Mouse (Mus musculus) duodenum, adult 2 months (tissue): Measurements from ENCODE around the gene Plcxd2. TPM values are rescaled to one million over a fixed set of nuclear protein-coding genes. Genes with fewer than 3 reads are reported as not detected.

Source experiments
- polyA plus RNA-seq: library from polyadenylated mRNA; depleted of rRNA; stranded (reverse); fragments of >200 nt; gene quantifications from 2 replicates; pipeline ENCODE4 v1.2.3, GENCODE M21; 2012; ENCODE audit warnings: low replicate concordance; rRNA removed

Plcxd2 gene
- polyA plus RNA-seq, result 0.89 TPM in 2 replicates

GRCm38 (mm10) chr16:46010153-46010905, at the start of gene Plcxd2:
Plcxd2 (minus strand) TSS chr16:46010218.

DNA sequence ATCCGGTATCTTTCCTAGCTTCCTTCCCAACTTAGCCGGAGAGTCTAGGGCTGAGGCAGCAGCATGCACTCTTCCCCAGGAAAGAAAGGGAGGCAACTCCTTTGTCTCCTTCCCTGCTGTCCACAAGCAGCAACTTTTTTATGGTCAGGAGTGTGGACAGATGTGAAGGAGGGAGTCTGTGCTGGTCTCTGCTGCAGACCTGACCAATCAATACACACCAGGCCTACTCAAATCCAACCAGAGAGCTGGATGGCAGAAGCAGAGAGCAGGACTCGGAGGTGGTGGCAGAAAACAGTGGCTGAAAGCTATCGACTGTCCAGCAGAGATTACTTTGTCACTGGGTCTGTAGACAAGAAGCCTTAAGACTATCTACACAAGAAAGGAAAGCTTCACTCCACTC, 56.6 kb downstream of the Plcxd2 start, which contains the start of gene Phldb2:
Gene Phldb2, minus strand, starts transcription at position 205 of the 400 bp plus-strand sequence.

Other genes starting within 250 kb of the Plcxd2 start
- gene Phldb2, start 56.6 kb downstream of the Plcxd2 start, polyA plus RNA-seq, result 0.70 and 2.9 TPM in 2 replicates
- 0.53 and 0.58 TPM in 2 replicates for gene Cd96, start 110.0 kb upstream of the Plcxd2 start, polyA plus RNA-seq
- gene Gm4737, start 144.9 kb upstream of the Plcxd2 start, polyA plus RNA-seq, result 44.3 and 57.0 TPM in 2 replicates